Mouse (Mus musculus): ENCODE measurements around the gene Wtap.
"Not testable (repeated sequence)": the region's sequence is repeated elsewhere in the genome, so short reads cannot be mapped to it uniquely, and the experiment has no call there.

Wtap gene

GRCm38 (mm10) chr17:12960331-12960873, 33.6 kb downstream of the Wtap start, which contains the start of gene Acat2:
TSS of gene Acat2 (minus strand) at chr17:12960747.
- peak; percentile 100 for DNase-seq

DNA sequence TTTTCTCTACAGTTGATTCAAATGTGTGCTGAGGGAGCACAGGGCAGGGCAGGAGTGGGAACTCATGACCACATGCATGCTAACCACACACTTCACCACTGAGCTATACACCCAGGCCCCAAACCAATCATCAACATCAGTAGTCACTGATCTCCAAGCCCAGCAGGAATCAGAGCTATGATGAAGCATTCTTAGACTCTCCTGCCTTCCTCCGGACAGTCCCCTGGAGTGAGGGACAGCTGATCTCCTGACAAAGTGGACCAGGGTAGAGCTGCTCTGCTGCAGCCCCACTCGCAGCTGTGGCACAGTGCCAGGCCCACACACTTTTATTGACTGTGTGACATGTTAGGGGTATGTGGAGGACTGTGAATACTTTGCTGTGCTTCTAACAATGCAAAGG, 34.6 kb downstream of the Wtap start:
- peak; percentile 83 for DNase-seq

DNA sequence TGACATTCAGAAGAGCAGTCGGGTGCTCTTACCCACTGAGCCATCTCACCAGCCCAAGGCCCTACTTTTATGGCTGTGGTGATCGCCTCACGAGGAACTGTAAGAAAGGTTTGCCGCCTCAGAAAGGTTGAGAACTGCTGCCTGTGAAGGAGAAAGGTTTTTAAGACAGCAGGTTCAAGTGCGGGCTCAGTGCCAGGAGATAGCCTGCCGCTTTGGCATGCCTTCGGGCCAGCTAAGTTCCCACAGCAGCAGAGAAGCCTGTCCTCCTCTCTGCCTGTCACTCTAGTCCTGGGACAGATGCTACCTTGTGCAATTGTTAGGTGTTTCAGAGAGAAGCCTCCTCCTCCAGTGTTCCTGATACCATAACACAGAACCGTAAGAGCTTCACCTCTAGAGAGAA, 37.3 kb downstream of the Wtap start:
- DNase-seq = peak; percentile 68

DNA sequence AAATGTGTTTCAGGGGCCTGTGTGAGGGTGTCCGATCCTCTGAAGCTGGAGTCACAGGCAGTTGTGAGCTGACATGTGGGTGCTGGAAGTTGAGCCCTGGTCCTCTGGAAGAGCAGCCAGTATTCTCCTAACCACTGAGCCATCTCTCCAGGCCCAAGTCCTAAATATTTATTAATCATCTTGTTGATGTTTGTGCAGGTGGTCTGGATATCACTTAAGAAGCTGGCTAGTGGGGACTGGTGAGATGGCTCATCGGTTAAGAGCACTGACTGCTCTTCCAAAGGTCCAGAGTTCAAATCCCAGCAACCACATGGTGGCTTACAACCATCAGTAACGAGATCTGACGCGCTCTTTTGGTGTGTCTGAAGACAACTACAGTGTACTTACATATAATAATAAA, 44.3 kb downstream of the Wtap start:
- DNase-seq = peak; percentile 52

GRCm38 (mm10) chr17:12942459-12943162, 51.4 kb downstream of the Wtap start:
- DNase-seq = peak; percentile 68

DNA sequence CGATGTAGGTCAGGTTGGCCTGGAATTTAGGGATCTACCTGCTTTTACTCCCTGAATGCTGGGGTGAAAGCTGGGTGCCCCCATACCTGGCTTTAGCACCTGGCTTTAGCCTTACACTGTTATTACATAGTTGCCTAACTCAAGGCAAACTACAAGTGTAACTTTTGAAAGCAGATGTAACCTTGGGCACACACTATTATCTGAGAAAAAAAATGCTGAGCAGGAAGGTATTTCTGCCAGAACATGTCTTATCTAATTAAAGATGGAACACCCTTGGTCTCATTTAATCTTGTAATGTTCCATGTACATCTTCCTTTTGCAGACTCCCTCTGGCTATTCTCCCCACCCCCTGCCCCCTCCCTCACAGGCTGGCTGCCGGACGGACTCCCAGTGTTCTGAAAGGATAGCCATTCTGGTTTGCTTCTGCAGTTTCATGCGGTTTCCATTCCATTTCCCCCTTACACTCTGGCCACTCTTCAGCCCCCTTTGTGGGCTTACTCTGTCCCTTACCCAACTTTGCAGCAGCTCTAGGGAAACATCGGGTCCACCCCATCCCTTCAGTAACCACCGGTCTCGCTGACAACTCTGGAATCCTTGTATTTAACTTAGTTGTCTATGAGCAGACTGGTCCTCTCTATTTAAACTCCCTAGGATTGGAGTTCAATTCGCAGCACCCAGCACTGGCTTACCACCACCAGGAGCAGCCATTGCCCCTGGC, 52.3 kb downstream of the Wtap start:
- DNase-seq = peak; percentile 81

- peak; percentile 82 for DNase-seq
Measured at GRCm38 (mm10) chr17:12940151-12940805, 53.7 kb downstream of the Wtap start, which contains the start of gene Acat3. TSS of gene Acat3 (minus strand) at chr17:12940600.

- DNase-seq = not testable (repeated sequence)
Measured at GRCm38 (mm10) chr17:12939377-12940148, 54.4 kb downstream of the Wtap start.

DNA sequence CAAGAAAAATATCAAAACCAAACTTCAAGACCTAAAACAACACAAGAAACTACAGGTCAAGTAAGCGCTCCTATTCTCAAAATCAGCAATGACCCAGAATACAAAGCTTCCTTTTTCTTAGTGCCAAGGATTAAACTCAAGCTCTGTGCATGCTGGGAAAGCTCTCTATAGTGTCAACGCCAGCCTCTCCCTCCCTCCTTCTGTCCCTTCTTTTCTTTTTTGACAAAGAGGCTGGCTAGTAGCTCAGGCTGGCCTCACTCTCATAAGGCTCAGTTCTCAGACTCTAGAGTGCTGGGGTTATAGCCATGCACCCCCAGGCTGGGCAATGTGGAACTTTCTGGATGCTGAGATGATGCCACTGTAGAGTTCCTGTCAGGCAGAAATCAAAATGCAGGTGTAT, 55.9 kb downstream of the Wtap start:
- DNase-seq = peak; percentile 36

GRCm38 (mm10) chr17:12937412-12937970, 56.5 kb downstream of the Wtap start:
- DNase-seq = no peak

GRCm38 (mm10) chr17:12935719-12936118, 58.2 kb downstream of the Wtap start:
- peak; percentile 14 for DNase-seq

DNA sequence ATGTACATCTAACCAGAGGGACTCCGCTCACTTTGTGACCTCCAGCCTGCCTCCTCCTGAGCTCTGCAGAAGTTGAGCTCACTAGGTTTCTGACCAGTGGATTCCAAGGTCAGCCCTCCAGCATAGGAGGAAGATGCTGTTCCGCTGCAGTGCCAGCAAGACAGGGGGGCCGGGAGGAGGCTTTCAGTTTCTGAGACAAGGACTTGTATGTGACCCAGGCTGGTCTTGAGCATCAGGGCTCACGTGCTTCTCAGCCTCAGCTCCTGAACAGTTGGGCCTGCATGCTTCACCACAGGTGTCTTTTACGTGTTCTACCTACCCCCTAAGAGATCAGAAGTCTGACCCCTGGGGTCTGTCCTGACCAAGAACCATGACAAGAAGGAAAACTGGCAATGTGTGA, 62.4 kb downstream of the Wtap start:
- DNase-seq = not testable (repeated sequence)

DNA sequence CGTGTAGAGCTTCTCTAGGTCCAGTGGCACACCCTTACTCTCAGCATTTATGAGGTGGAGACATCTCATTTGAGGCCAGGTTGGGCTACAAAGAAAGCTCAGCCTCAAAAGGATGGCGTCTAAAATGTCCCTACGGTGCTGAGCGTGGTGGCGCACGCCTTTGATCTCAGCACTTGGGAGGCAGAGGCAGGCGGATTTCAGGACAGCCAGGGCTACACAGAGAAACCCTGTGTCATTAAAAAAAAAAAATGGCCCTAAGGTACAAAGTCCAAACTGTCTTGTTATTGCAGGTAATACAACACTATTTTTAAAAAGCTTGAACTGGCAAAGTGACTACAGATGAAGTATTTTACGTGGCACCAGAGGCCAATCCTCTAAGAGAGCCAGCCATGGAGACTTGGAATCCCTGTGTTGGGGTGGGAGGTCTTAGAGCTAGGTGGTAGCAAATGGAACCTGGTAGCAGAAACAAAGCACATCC, 68.2 kb downstream of the Wtap start:
- no peak for DNase-seq

DNA sequence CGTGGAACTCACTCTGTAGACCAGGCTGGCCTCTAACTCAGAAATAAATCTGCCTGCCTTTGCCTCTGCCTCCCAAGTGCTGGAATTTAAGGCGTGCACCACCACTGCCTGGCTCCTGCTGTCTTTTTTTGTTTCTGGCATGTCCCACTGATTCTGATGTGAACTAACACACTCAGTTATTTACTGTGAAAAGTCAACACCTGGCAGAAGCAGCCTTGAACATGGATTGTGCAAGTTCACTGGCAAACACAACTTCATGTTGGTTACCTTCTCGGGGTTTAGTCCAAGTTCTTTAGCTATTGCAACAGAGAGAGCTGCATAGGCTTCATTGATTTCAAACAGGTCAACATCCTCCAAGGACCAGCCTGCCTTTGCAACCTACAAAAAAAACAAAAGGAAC, 69.0 kb downstream of the Wtap start:
- DNase-seq = no peak

DNA sequence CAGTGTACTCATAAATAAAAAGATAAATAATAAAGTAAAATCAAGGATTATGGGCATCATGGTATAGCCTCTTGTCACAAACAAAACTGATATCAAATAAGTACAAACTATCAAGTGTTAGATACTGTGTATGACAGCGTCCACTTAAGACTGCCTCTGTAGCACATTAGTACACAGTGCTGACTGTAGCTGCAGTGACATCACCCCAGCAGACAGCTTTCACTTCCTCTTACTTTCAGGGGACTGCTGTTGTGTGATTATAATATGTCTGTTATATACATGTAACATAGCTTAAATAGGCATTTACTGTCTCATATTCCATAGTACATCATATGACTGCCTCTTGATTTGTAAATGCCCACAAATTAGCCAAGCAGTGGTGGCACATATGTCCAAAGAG, 72.9 kb downstream of the Wtap start:
- DNase-seq = no peak
